Mouse (Mus musculus) frontal cortex, postnatal 14 days (tissue): ENCODE measurements around the gene Adgrg5.

ENCODE experiments used
- DNase-seq, 2 experiments: peaks; one replicate each; pipeline ENCODE4 v3.0.0; 2022; ENCODE audit warnings: low spot score in 2 of 2

The Adgrg5 gene

DNA sequence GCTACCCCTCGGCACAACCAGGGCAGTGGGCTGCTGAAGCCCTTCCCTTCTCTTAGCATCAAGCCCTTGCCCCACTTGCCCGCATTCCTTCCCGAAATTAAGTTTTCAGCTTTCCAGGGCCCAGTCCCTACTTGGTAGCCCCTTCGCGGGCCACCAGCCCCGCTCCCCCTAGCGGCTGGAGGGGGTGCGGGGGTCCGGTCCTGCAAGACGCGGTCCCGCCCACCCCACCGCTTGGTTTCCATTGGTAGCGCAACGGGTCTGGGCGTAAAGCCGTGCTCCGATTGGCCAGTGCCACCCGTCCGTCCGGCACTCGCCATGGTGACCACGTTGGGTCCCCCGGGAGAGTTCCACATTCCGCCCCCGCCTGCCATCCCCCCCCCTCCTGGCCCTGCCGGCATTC lies 6.1 kb upstream of the Adgrg5 start:
- peak; percentile 76 to 78 for DNase-seq

DNA sequence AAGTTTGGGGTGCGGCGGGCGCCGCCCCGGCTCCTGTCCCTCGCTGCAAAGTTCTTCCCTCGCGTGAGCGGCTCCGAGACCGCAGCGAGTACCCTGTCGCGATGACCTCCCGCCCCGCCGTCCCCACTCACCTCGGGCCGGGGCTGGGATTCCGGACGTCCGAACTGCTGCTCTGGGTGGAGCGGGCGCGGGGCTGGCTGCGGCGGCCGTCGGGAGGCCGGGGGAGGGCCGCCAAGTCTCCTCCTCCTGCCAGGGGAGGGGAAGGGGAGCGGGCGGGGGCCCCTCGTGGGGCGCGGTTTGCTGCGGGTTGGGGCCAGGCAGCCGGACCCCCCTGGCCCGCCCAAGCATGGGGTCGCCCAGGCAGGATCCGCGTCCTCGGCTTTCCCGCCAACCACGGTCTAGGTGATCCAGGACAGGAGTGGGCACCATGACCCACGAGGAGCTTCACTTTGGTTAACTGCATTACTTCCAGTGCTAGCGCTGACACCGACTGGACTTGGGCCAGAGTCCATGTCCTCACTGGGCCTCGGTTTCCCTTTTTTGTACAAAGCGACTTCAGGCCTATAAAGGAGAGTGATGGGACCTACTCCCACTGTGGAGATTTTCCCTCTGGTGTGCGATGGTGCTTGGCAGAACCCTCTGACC lies 5.5 kb upstream of the Adgrg5 start, which contains the start of gene Ccdc102a:
Gene Ccdc102a, minus strand, starts transcription at position 248 of the 645 bp plus-strand sequence.
- no peak for DNase-seq

DNA sequence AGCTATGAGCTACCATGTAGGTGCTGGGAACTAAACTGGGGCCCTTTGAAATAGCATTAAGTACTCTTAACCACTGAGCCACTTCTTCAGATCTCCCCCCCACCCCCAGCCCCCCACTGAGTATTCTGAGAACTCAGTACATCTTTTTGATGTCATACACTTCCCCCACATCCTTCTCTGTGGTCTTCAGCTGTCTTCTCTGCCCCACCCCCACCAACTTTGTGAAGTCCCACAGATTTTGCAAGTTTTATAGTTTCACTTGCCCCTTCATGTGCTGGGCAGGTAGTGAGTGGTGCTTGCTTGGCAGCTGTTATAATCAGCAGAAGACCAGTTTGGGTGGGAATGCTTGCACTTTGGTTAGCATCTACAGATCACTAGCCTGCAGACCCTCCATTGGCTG lies 4.2 kb upstream of the Adgrg5 start:
- DNase-seq, result no peak

DNA sequence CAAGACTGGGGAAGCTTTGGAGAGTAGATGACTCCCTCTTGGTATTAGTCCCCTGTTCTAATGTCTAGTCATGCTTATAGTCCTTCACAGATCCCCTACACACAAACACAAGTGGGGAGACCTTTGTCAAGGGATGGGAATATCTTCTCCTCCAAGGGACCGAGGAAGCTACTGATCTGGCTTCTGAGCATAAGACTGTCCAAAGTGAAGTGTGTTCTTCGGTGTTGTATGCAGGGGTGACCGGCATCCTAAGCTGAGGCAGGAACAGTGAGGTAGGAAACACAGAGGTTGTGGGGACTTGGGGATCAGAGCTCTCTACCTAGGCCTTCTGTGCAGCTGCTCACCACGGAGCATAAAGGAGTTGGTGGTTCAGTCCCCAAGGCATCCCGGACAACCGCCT lies 1.3 kb upstream of the Adgrg5 start:
- DNase-seq, result no peak

DNA sequence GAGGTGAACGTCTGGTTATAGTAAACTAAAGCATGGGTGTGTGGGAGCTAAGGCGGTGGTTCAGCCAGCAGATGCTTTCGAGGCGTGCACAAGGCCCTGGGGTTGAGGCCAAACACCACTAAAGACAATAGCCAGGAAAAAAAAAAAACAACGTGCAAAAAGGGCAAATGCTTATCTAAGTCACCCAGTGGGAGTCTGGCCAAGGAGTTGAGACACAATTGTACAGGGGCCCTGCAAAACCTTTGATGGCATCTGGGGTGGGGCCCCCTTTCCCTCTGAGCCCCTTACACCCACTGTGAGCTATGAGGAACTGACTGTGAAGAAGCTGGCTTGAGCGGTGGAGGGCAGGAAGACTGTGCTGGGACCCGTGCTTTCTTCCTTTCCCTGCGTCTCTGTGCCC lies 892 bp upstream of the Adgrg5 start:
- no peak for DNase-seq

DNA sequence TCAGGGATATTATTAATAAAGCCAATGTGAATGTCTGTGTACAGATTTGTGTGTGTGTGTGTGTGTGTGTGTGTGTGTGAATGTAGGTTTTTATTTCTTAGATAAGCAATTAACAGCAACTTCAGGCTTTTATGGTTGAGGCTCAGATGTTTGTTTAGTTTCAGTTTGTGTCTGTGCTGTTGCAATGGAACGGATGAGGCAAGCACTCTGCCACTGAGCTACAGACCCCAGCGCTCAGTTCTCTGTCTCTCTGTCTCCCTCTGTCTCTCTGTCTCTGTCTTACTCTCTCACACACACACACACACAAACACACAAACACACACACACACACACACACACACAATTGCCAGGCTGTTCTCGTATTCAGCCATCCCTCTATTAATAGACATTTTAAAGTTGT lies 4.7 kb downstream of the Adgrg5 start:
- DNase-seq, result no peak

DNA sequence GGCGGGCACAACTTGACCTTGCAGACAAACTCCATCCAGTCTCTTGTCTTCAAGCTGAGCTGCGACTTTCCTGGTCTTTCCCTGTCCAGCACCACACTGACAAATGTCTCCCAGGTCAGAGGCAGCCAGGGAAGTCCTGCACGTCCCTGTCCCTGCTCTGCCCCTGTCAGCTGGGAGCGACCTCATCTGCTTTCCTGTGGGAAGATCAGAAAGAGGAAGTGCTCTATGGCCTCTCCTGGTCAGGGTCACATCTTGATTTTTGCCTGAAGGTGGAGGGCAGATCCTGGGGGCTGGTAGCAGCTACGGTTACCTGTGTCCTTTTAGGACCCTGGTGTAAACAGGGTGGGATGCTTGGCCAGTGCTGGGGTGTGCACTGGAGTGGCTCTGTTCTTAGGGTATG lies 10.4 kb downstream of the Adgrg5 start:
- DNase-seq, result no peak

DNA sequence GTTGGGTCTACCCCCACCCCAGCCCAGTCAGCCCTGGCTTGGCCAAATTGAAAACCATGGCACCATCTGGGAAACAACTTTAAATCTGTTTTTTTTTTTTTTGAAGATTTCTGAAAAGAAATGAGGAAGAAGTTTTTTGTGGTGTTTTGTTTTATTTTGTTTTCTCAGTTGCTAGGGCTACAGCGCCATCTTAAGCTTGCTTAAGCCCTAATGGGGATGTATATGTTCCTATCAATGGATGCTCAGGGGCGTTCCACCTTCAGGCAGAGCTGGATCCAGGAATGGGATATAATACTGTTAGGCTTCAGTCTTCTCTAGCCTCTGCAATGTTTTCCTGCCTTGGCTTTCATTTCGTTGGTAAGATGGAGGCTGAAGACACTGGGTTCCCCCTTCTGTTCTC lies 11.7 kb downstream of the Adgrg5 start:
- DNase-seq, result no peak

DNA sequence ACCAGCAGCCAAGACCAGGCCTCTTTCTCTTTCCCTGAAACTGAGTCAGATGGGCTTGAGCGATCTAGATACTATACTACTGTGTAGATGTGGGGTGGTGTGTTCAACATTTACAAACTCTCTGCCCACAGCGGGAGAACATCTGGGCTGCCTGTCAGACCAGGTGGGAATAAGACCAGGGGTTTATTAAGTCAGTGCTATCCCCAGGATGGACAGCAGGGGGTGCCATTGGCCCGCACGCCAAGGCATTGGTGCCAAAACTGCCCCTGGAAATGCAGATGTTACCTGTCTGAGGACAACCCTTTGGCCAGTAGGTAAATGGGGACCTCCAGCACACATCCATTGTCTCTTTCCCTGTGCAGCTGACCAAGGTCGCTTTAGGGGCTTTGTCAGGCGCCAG lies 19.1 kb downstream of the Adgrg5 start:
- peak in 1 of 2 experiments; percentile 60 for DNase-seq

DNA sequence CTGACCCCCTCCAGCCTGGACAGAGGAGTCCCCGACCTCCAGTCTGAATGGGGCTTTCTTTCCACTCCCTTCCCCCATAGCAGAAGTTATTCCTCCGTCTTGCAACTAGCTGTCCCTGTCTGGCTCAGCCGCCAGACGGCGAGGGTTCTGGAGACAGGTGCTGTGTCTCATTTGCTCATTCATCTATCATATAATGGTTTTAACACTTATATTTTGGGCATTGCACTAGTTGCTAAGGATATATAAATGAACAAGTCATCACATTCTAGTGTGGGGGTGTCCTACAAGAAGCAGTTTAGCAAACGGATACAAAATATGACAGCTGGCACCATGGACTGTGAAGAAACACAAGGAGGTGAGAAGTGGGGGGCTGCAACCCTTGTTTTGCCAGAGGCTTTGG lies 21.7 kb downstream of the Adgrg5 start:
- peak; percentile 48 to 74 for DNase-seq

DNA sequence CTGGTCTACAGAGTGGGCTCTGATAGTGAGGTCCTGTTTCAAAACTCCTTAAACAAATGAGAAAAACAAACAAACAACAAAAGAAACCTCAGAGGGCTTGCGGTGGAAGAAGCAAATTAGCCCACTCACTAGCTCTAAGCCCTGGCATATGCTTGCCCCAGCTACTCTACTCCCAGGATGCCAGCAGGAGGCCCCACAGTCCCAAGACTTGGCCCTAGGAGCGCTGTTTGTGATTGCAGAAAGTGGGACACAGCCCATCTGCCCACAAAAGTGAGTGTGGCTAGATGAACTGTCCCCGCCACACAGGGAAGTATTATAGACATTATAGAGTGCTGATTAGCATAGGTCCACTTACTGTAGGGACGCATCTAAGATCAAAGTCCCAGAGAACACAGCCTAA lies 24.9 kb downstream of the Adgrg5 start:
- DNase-seq, result no peak

DNA sequence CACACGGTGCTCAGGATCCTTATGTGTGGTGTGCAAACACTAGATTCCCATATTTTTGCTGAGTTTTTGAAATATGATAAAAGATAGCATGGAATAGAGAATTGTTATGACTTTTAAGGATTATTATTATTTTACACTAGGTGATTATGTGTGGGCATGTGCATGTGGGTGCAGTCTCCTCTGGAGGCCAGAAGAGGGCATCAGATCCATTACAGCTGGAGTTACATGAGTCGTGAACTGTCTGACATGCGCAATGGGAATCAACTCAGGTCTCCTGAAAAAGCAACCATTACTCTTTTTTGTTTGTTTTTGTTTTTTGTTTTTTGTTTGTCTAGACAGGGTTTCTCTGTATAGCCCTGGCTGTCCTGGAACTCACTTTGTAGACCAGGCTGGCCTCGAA lies 25.5 kb downstream of the Adgrg5 start:
- no peak for DNase-seq

DNA sequence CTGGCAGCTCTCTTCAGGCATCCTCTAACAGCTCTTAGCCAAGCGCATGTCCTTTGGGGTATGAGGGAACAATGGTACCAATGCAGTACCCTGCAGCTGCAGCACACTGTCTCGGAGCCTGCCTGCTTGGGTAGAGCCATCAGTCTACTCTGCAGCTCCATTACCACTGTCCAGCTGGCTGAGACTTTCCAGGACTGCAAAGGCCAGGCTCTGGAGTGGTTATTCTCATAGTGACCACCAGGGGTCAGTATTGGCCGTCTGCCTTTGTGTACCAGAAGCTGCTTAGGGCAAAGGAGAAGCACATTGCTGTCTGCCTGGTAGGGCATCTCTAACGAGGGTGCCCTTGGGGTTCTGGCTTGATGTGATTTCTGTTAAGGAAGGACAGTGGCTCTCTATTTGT lies 26.6 kb downstream of the Adgrg5 start:
- DNase-seq, result peak; percentile 73 to 76

DNA sequence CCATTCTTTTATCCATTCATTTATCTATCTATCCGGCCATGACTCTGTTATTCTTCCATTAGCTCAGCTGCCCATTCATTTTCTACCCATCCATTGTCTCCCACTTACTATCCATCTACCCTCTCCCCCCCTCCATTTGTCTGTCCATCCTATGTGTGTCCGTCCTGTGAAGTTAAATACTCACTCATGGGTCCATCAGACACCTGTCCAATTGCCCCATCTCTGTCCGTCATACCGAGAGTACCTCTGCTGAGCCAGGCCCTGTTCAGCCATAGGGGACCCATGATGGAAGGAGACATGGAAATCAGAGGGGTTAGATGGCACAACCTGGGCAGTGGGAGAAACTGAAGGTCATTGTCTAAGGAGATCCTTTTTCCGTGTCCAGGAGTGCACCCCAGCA lies 27.0 kb downstream of the Adgrg5 start:
- DNase-seq, result no peak

DNA sequence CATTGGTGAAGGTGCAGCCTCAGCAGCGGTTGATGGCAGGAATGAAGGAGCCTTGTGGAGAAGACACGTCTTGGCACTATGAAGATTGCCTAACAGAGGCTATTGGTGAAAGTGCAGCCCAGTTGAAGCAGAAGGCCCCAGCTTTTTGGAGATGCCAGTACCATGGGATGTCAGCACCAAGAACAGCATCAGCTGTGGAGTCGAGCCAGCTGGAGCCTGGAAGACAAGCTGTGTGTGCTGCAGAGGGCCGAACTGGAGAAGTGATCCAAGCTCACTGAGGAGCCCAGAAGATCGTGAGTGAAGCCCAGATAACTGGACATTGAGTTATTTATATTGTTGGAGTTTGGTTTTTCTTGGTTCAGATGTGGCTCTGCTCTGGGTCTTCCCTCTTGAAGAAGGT lies 28.6 kb downstream of the Adgrg5 start:
- no peak for DNase-seq

DNA sequence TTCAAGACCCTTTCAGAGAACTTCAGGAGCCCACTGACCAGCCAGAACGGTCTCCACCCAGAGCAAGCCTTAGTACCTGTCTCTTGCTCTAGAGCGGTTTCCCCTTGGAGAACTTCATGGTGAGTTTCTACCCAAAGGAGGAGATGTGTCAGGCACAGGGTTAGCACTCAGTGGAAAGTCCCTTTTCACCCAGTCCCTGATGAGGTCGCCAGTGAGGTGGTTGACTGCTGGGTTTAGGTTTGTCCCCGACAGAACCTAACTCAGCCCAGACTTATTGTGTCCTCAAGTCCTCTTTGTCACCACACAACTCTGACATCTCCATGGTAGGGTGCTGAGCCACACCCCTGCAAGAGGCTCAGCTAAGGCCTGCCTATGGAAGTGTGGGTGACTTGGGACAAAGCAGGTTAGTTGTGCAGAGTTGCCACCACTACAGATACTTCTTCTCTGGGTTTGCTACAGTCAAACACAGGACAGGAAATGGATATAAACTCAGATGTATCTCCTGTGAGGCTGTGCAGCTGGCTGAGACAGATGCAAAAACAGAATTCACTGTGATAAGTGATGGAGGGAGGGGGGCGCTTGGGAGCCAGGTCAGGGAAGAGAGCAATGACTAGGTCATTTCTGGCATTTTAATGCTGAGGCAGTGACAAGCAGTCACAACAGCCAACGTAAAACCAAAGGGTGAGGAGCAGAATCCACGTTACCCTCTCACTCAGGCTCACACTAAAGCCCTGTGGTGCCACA lies 30.3 kb downstream of the Adgrg5 start:
- DNase-seq, result no peak

DNA sequence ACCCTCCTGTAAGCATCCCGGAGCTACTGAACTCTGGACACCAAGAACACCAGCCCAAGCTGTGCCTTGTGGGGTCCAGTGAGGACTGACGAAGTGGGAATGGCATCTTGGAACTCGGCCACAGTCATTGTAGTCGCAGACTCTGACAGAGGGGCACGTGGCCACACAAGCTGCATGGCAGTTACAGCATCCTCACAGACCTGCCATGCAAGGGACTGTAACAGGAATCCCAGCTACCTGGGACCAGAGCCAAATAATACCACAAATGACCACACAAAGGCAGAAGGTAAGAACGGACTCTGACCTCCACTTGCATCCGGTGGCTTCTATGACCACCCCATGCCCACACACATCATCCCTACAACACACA lies 30.9 kb downstream of the Adgrg5 start:
- no peak for DNase-seq

DNA sequence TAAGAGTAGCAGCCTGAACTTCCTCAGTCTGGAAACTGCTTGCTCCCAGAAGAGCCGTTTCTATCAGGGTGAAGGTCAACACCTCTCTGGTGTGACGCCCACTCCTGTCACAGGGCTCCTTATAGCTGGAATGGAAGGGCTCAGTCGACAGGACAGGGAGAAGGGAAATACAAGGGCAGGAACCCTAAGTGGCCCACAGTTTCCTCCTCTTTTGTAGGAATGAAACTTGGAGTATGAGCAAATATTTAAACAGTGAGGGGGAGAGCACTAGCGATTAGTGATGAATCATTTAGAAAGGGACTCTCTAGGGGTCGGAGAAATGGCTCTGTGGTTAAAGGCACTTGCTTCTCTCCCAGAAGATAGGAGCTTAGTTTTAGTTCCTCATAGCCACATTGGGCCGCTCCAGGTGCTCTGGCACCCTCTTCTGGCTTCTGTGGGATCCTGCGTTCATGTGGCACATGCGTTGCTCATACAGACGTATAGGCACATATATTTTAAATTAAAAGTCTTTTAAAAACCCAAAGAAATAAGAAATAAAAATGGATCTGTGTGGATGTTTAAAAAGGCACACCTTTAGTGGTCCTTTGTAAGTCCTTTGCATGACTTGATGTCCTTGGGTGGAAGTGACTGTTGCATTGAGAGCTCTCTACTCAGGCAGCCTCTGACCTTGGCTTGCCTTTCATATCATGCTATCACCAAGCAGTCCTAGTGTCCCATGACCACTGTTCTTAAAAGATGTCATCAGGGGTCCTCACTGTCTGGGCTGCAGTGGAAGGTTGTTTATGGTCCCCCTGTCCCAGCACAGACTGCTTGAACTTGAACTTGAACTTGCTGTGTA lies 31.6 kb downstream of the Adgrg5 start:
- peak in 1 of 2 experiments; percentile 33 for DNase-seq

DNA sequence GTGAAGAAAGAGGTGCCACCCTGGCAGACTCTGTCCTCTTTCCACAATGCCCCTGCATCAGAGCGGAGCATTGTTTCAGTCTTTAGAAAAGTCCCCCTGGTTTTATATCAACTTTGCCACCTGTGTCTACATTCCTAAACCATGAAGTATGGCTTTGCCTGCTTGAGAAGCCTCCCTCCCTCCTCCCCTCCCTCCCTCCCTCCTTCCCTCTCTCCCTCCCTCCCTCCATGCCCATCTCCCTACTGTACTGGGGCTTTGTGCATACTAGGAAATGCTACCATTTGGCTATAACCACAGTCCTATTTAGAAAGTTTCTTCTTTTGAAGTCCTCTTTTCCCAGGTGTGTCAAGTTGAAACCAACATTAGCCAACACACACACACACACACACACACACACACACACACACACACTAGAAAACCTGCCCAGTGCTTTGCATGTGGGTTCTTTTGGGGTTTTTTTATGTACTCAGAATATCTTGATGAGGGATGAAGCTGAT lies 32.6 kb downstream of the Adgrg5 start:
- DNase-seq, result no peak

DNA sequence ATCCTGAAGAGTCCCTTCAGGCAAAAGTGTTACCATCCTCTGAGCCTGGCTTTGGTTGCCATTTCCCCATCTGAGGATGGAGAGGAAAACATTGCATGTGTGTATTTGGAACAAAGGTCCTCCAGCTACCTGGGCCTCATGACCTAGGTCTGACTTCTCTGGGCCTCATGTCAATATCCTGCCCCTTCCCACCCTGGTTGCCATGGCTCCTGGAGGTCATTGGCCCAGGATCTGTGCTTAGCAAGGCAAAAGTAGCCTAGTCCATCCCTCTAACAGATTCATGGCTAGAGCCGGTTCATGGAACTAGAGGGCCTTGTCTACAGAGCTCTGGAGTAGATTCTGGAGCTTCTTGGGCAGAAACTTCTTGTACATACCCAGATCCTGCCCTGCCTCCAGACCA lies 38.7 kb downstream of the Adgrg5 start:
- no peak for DNase-seq

DNA sequence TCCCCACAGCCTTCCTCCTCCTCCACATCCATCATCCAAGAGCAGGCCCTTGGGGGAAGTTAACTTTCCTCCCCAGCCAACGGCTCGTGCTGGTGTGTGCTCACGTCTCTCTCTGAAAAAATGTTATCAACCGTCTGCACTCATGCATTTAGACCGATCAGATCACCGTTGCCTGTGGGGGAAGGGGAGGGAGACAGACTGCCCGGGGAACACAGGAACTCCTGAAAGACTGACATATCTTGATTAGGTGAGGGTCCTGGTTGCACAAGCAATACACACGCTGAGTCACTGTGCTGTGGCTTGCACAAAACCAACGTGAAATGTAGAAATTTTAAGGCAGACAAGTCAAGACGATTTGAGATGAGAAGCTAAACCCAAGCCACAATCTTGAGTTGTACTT lies 41.3 kb downstream of the Adgrg5 start:
- no peak for DNase-seq

DNA sequence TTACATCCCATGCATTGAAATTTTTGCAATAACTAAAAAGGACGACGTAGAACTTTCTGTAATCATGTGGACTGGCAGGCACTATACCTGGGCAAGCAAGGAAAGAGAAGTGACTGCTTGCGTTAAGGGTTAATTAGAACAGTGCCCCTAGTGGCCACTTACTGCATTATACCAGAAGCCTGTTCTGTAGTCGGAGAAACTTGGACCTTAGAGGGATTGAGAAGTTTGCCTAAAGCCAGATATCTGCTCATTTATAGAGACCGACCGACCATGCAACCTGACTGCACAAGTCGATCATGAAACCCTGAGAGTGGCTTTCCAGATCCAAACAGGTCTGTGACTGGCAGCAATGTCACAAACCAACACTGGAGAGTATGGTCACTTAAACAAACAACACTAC lies 43.1 kb downstream of the Adgrg5 start:
- no peak for DNase-seq

DNA sequence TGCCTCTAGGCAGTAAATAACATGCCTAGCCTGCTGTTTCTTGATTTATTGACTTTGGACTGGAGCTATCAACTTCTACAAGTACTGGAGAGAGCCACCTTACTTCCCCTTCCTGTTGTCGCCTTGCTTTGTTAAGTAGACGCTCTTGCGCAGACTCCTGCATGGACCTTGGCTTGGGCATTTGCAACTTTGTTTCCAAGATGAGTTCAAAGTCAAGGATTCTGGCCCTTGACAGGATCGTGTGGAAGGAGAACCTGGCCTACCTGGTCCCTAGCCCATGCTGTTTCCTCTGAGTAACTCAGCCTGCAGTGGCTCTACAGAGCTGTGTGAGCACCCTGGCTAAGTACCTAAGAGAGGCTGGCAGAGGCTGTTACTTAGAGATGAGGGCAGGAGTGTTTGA lies 43.6 kb downstream of the Adgrg5 start:
- no peak for DNase-seq
